Mouse (Mus musculus): ENCODE results near the gene Ctu2. TPM values are rescaled to one million over a fixed set of nuclear protein-coding genes. Genes with fewer than 3 reads are reported as not detected.

Gene Ctu2
- 44.4 TPM for polyA plus RNA-seq (2017; shearing (Covaris generic))

DNA sequence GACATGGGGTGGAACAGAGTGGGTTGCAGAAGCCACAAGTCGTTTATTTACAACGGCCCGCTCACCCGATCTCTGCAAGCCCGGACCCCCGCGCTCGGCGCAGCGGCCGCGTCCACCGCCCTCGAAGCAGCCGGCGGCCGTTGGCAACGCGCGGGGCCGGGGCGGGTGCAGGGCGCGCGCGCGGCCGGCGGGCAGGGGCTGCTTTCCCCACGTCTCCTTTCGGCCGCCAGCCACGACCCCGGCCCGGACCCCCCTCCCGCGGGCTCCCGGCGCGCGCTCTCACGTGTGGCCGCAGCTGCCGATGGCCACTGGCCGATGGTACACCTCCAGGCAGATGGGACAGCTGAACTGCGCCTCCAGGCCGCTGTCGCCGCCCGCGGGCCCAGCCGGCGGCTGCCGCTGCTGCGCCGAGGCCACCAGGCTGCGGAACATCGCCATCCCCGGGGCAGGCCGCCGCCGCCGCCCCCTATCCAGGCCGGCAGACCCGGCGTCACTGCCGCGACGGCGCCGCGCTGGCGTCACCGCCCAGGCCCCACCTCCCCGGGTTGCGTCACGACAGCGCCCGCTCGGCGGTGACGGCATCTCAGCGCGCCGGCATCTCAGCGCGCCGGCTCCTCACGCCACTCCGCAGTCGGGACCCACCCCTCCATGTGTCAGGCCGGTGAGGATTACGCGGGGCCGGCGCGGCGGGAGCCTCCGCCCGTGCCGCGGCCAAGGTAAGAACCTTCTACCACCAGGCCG is at the start of gene Ctu2, which contains the start of gene Rnf166:
Gene Ctu2 (plus strand): TSS at position 564 of the 741 bp plus-strand sequence.
Gene Rnf166 (minus strand): TSS at position 485 of the 741 bp plus-strand sequence.

GRCm38 (mm10) chr8:122432443-122433268 is 43.3 kb upstream of the Ctu2 start, which contains the start of gene Cyba:
Cyba (minus strand) TSS chr8:122432930.

GRCm38 (mm10) chr8:122443262-122444006 is 32.5 kb upstream of the Ctu2 start, which contains the start of gene Mvd:
Mvd (minus strand) TSS chr8:122443422.

DNA sequence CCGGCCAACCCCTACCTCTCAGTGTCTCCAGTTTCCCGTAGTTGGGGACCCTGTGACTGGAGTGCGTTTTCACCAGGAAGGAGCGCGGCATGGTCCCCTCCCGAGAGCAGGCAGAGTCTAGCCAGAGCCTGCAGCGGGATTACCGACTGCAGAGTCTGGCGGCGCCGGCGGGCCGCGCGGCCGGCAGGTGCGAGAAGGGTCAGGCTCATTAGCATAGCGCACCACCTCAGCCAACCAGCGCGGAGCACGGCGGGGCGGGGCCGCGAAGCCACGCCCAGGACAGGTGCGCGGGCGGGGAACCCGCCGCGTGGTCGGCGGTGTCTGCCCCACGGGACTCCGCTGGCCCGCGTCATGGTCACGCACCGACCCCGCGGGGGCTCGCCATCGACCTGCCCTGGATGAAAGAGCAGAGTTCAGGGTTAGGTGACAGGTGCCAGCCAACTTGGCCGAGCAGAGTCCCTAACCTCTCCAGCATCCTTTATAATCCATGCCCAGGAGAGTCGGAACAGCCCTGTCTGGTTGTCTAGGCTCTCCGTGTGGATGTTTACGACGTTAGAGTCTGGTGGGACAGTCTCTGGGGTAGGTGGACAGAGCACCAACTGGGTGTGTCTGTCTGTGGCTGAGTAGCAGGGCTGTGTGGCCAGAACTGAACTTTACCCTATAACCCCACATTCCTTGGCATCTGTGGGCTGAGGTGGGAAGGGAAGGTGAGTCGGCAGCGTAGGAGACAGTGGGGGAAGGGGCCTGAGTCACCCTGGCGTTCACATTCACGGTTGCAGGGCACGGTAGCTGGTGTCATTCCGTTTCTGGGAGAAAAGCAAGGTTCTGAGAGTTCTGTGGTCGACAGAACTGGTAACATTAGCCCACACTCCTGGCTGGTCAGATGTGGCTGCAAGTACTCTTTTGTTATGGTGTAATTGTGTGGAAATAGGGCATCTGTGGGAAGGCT is 15.1 kb upstream of the Ctu2 start, which contains the start of gene Snai3:
Gene Snai3 (minus strand): TSS at position 210 of the 949 bp plus-strand sequence.

Other genes with a start within 250 kb of the Ctu2 start
- 55.0 TPM for gene Zfpm1, start 194.0 kb upstream of the Ctu2 start, polyA plus RNA-seq (2017; shearing (Covaris generic))
- not detected for gene Trhr2, start 115.4 kb upstream of the Ctu2 start, polyA plus RNA-seq (2017; shearing (Covaris generic))
- 49.3 TPM for gene Zc3h18, start 99.5 kb upstream of the Ctu2 start, polyA plus RNA-seq (2017; shearing (Covaris generic))
- gene Il17c, start 54.1 kb upstream of the Ctu2 start, polyA plus RNA-seq (2017; shearing (Covaris generic)): 0.54 TPM
- 405 TPM for gene Cyba, start 43.2 kb upstream of the Ctu2 start, polyA plus RNA-seq (2017; shearing (Covaris generic))
- gene Mvd, start 32.7 kb upstream of the Ctu2 start, polyA plus RNA-seq (2017; shearing (Covaris generic)): 10.3 TPM
- 8.2 TPM for gene Snai3, start 15.4 kb upstream of the Ctu2 start, polyA plus RNA-seq (2017; shearing (Covaris generic))
- 170 TPM for gene Rnf166, start 79 bp upstream of the Ctu2 start, polyA plus RNA-seq (2017; shearing (Covaris generic))
- gene Piezo1, start 75.2 kb downstream of the Ctu2 start, polyA plus RNA-seq (2017; shearing (Covaris generic)): 35.1 TPM
- gene Cdt1, start 91.9 kb downstream of the Ctu2 start, polyA plus RNA-seq (2017; shearing (Covaris generic)): 77.6 TPM
- 151 TPM for gene Aprt, start 100.8 kb downstream of the Ctu2 start, polyA plus RNA-seq (2017; shearing (Covaris generic))
- 7.4 TPM for gene Galns, start 135.3 kb downstream of the Ctu2 start, polyA plus RNA-seq (2017; shearing (Covaris generic))
- gene Trappc2l, start 135.5 kb downstream of the Ctu2 start, polyA plus RNA-seq (2017; shearing (Covaris generic)): 33.9 TPM
- not detected for gene Pabpn1l, start 146.6 kb downstream of the Ctu2 start, polyA plus RNA-seq (2017; shearing (Covaris generic))
- gene Cbfa2t3, start 223.0 kb downstream of the Ctu2 start, polyA plus RNA-seq (2017; shearing (Covaris generic)): 1.5 TPM

Measured in effector memory CD4-positive, alpha-beta T cell, adult 5 months (primary cell).